Mouse (Mus musculus) forebrain, embryonic 14.5 days (tissue): ENCODE data around the gene Rbm4. TPM values are rescaled to one million over a fixed set of nuclear protein-coding genes. Genes with fewer than 3 reads are reported as not detected.

ENCODE experiments used
- ATAC-seq: fragments of 200-750 bp; cut with Nextera tagmentation; 2 replicates; pipeline ENCODE4 v1.8.0; 2017; ENCODE audit warnings: mild to moderate bottlenecking, moderate library complexity
- DNase-seq: peaks from one replicate; pipeline ENCODE4 v3.0.0-alpha.2; 2015; ENCODE audit warnings: low spot score
- H3K27ac ChIP-seq: fragments of 300-500 bp; sonication (generic); 2 replicates; pipeline ENCODE4 v1.5.1; 2014; ENCODE audit warnings: low read depth, mild to moderate bottlenecking, control low read depth, low read length, moderate library complexity
- H3K27me3 ChIP-seq: fragments of 300-500 bp; sonication (generic); replicated peaks from 2 replicates; pipeline ENCODE4 v1.6.1; 2014; ENCODE audit warnings: low read length, control low read depth, mixed read lengths; ENCODE audit not compliant: control insufficient read depth, insufficient read depth
- H3K36me3 ChIP-seq: fragments of 300-500 bp; sonication (generic); 2 replicates; pipeline ENCODE4 v1.6.1; 2014; ENCODE audit warnings: low read length, control low read depth; ENCODE audit not compliant: control insufficient read depth, insufficient read depth
- H3K4me1 ChIP-seq: fragments of 300-500 bp; sonication (generic); 2 replicates; pipeline ENCODE4 v1.6.1; 2014; ENCODE audit warnings: antibody characterized with exemption, low read length, control low read depth; ENCODE audit not compliant: control insufficient read depth, insufficient read depth
- H3K4me2 ChIP-seq: fragments of 300-500 bp; sonication (generic); 2 replicates; pipeline ENCODE4 v1.6.1; 2014; ENCODE audit warnings: mild to moderate bottlenecking, control low read depth, low read length
- H3K4me3 ChIP-seq: fragments of 300-500 bp; sonication (generic); 2 replicates; pipeline ENCODE4 v1.5.1; 2014; ENCODE audit warnings: low read depth, low read length, control low read depth
- H3K9ac ChIP-seq: fragments of 300-500 bp; sonication (generic); 2 replicates; pipeline ENCODE4 v1.6.1; 2014; ENCODE audit warnings: mild to moderate bottlenecking, low read length, control low read depth, moderate library complexity
- H3K9me3 ChIP-seq: fragments of 300-500 bp; sonication (generic); replicated peaks from 2 replicates; pipeline ENCODE4 v1.6.1; 2016; ENCODE audit warnings: low read length, control low read depth, mixed read lengths; ENCODE audit not compliant: control insufficient read depth
- WGBS: fragments of 180-500 bp; shearing (Covaris S2); extraction: QIAGEN DNeasy Blood & Tissue Kit; methylation state at CpG from one replicate; pipeline ENCODE4 v1.1.7; 2014; 5-methylcytosine and 5-hydroxymethylcytosine counted together
- polyA plus RNA-seq: library from polyadenylated mRNA; unstranded; fragments of >200 nt; fragmentation: Nextera tagmentation; extraction: Ambion mirVana; gene quantifications from 2 replicates; pipeline ENCODE4 v1.2.1, GENCODE M21; 2014

Rbm4 gene
- polyA plus RNA-seq = 132 and 140 TPM in 2 replicates

GRCm38 (mm10) chr19:4793831-4794422 is at the start of gene Rbm4:
Gene Rbm4 (minus strand): TSS chr19:4793901.
- peak within 1 kb of the TSS; percentile 77 for H3K9ac ChIP-seq
- H3K36me3 ChIP-seq = peaks cover 36% of the 10 kb centered on the region
- under 1% methylated on average over 31 of the region's 31 CpGs for WGBS
- DNase-seq (peak; percentile 100), ATAC-seq (peak; percentile 99)
- peaks cover 34% of the 10 kb centered on the region for H3K4me1 ChIP-seq
- no peaks in the 10 kb centered on the region for H3K27me3 ChIP-seq
- H3K9me3 ChIP-seq = no peaks in the 10 kb centered on the region
- H3K4me3 ChIP-seq = peak within 1 kb of the TSS; percentile 78
- peak within 1 kb of the TSS; percentile 84 for H3K4me2 ChIP-seq
- peak within 1 kb of the TSS; percentile 75 for H3K27ac ChIP-seq

DNA sequence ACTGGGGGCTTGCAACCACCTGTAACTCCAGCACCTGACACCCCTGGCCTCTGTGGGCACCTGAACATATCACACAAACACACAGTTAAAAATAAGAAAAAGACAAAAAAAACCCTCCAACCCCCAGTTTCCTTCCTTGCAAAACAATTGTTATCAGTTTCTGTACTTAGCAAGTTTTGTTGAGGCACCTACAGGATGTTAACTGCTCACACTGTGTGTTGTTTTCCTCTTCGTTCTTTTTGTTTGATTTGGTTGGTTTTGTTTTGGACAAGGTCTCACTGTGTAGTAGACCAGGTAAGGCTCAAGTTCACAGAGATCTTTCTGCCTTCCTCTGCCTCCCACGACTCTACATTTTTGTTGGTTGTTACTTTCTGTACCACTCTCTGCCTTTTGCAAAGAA is 48.9 kb upstream of the Rbm4 start:
- peaks cover 14% of the 10 kb centered on the region; the same call in 1 of the 2 replicates for H3K27me3 ChIP-seq

DNA sequence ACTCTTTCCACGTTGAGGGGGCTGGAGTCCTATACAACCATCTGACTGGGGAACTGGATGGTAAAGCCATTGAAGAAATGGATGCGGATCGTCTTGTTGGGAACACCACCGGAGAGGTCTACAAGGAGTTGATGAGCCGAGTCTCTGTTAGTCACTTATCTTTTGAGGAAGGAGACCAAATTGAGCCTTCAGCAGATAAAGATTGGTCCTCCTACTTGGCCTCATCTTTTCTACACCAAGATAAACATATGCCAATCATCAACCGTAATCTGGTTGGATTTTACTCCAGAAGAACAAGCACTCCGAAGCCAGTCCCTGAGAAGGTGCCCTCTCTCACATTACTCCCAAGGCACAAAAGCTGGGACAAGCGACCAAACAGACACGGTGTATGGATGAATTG is 47.1 kb upstream of the Rbm4 start:
- DNase-seq (no peak), ATAC-seq (no peak)
- no peak overlapping the region for H3K4me2 ChIP-seq
- H3K36me3 ChIP-seq = no peaks in the 10 kb centered on the region
- H3K27ac ChIP-seq = no peak overlapping the region
- no peak overlapping the region for H3K9ac ChIP-seq
- H3K4me3 ChIP-seq = no peak overlapping the region
- H3K4me1 ChIP-seq = peaks cover 9% of the 10 kb centered on the region
- H3K27me3 ChIP-seq = peaks cover 14% of the 10 kb centered on the region; the same call in 1 of the 2 replicates
- H3K9me3 ChIP-seq = no peaks in the 10 kb centered on the region
- 87% methylated on average over 9 of the region's 9 CpGs for WGBS

More for the DNA sequence above, 48.9 kb upstream of the Rbm4 start:
- H3K36me3 ChIP-seq = no peaks in the 10 kb centered on the region
- H3K9ac ChIP-seq = no peak overlapping the region
- H3K27ac ChIP-seq = no peak overlapping the region
- no peaks in the 10 kb centered on the region for H3K9me3 ChIP-seq
- no peak for ATAC-seq
- no peak overlapping the region for H3K4me2 ChIP-seq
- 71% methylated on average over 2 of the region's 2 CpGs for WGBS
- no peak for DNase-seq
- H3K4me3 ChIP-seq = no peak overlapping the region
- H3K4me1 ChIP-seq = peaks cover 9% of the 10 kb centered on the region

- DNase-seq = peak; percentile 97
- ATAC-seq = peak; percentile 99
- peak within 1 kb of the TSS; percentile 72 for H3K9ac ChIP-seq
- no peaks in the 10 kb centered on the region for H3K36me3 ChIP-seq
- H3K27me3 ChIP-seq = peaks cover 14% of the 10 kb centered on the region; the same call in 1 of the 2 replicates
- no peaks in the 10 kb centered on the region for H3K9me3 ChIP-seq
- H3K27ac ChIP-seq = no peak within 1 kb of the TSS
- H3K4me3 ChIP-seq = peak within 1 kb of the TSS; percentile 53
- under 1% methylated on average over 25 of the region's 25 CpGs for WGBS
- H3K4me2 ChIP-seq = peak within 1 kb of the TSS; percentile 96
- H3K4me1 ChIP-seq = peaks cover 9% of the 10 kb centered on the region
Measured at GRCm38 (mm10) chr19:4839149-4839548, 45.4 kb upstream of the Rbm4 start, which contains the start of the genes Ccs and Ccdc87. Gene Ccs (minus strand): TSS chr19:4839332. Gene Ccdc87 (plus strand): TSS chr19:4839366.

- peak overlapping the region; percentile 53 for H3K4me3 ChIP-seq
- peak overlapping the region; percentile 72 for H3K9ac ChIP-seq
- DNase-seq (no peak), ATAC-seq (no peak; the same call in 1 of the 2 replicates)
- WGBS = 30% methylated on average over 10 of the region's 10 CpGs
- no peaks in the 10 kb centered on the region for H3K9me3 ChIP-seq
- peaks cover 9% of the 10 kb centered on the region for H3K4me1 ChIP-seq
- peaks cover 14% of the 10 kb centered on the region; the same call in 1 of the 2 replicates for H3K27me3 ChIP-seq
- H3K4me2 ChIP-seq = peak overlapping the region; percentile 96
- no peak overlapping the region for H3K27ac ChIP-seq
- H3K36me3 ChIP-seq = no peaks in the 10 kb centered on the region
Measured at GRCm38 (mm10) chr19:4838526-4839140, 44.9 kb upstream of the Rbm4 start.

GRCm38 (mm10) chr19:4837049-4837448 is 43.3 kb upstream of the Rbm4 start:
- 91% methylated on average over 6 of the region's 6 CpGs for WGBS
- H3K27ac ChIP-seq = no peak overlapping the region
- no peaks in the 10 kb centered on the region for H3K9me3 ChIP-seq
- no peak for DNase-seq
- no peak for ATAC-seq
- H3K27me3 ChIP-seq = peaks cover 10% of the 10 kb centered on the region; the same call in 1 of the 2 replicates
- no peak overlapping the region for H3K4me2 ChIP-seq
- H3K4me1 ChIP-seq = peaks cover 9% of the 10 kb centered on the region
- H3K9ac ChIP-seq = no peak overlapping the region
- H3K4me3 ChIP-seq = no peak overlapping the region
- H3K36me3 ChIP-seq = peaks cover 4% of the 10 kb centered on the region; the same call in 1 of the 2 replicates

DNA sequence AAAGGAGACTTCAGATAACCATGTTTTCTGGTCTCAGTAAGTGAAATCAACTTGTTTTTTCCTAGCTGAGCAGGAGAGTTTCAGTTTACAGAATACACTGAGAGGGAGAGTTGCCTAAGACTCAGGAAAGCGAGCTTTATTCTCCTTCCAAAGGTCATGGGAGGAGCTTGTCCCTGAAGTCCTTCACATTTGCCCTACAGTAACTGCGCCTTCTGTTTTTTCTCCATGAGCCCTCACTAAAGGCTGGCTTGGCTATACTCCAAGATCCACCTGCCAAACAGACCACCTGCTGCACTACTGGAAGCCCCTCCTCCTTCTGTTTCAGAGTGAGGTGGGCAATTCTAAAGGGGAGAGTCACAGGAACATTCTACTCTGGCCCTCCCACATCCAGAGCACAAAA is 42.4 kb upstream of the Rbm4 start:
- no peaks in the 10 kb centered on the region for H3K9me3 ChIP-seq
- no peak overlapping the region for H3K4me2 ChIP-seq
- H3K27me3 ChIP-seq = peaks cover 5% of the 10 kb centered on the region; the same call in 1 of the 2 replicates
- H3K27ac ChIP-seq = no peak overlapping the region
- H3K4me1 ChIP-seq = peaks cover 9% of the 10 kb centered on the region
- no peak overlapping the region for H3K9ac ChIP-seq
- ATAC-seq (no peak), DNase-seq (no peak)
- WGBS = 79% methylated on average over 2 of the region's 2 CpGs
- H3K36me3 ChIP-seq = peaks cover 4% of the 10 kb centered on the region; the same call in 1 of the 2 replicates
- no peak overlapping the region for H3K4me3 ChIP-seq

- peaks cover 9% of the 10 kb centered on the region for H3K4me1 ChIP-seq
- no peak overlapping the region for H3K9ac ChIP-seq
- H3K27ac ChIP-seq = no peak overlapping the region
- H3K4me2 ChIP-seq = no peak overlapping the region
- peaks cover 4% of the 10 kb centered on the region; the same call in 1 of the 2 replicates for H3K36me3 ChIP-seq
- H3K9me3 ChIP-seq = no peaks in the 10 kb centered on the region
- DNase-seq = no peak
- 87% methylated on average over 8 of the region's 8 CpGs for WGBS
- no peak overlapping the region for H3K4me3 ChIP-seq
- H3K27me3 ChIP-seq = no peaks in the 10 kb centered on the region
- no peak for ATAC-seq
Measured at GRCm38 (mm10) chr19:4833977-4834376, 40.3 kb upstream of the Rbm4 start.

DNA sequence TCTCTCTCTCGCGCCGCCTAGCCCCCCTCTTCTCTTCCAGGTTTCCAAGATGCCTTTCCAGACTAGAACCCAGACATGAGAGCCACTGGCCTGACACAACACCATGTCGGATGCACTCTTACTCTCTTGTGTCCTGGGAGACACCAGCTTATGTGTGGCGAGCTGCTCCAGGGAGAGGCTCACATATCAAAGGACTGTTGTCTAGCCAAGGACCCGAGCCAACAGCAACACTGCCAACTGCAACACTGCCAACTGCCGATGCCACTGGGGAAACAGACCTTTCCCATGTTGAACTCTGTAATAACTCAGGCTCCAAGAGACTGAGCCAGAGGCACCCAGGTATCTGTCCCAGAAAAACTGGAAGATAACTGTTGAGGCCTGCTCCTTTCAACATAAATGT is 35.5 kb upstream of the Rbm4 start:
- Histone ChIP-seq H3K9ac (no peak overlapping the region), H3K4me2 (no peak overlapping the region), H3K9me3 (no peaks in the 10 kb centered on the region), H3K4me3 (no peak overlapping the region), H3K36me3 (peaks cover 9% of the 10 kb centered on the region; the same call in 1 of the 2 replicates), H3K27ac (no peak overlapping the region), H3K27me3 (no peaks in the 10 kb centered on the region), H3K4me1 (no peaks in the 10 kb centered on the region)
- 50% methylated on average over 7 of the region's 7 CpGs for WGBS
- DNase-seq = peak; percentile 38
- no peak for ATAC-seq
